Mouse (Mus musculus) embryonic fibroblast, embryonic 13.5 days (primary cell): Measurements from ENCODE around the gene Bpifb9a.

Experiments
- CTCF ChIP-seq: IDR thresholded peaks from 2 replicates; pipeline ENCODE4 v1.5.1; 2011; ENCODE audit warnings: mild to moderate bottlenecking, control low read depth, low read length, moderate library complexity, borderline replicate concordance; ENCODE audit not compliant: insufficient read depth
- POLR2A ChIP-seq: IDR thresholded peaks from 2 replicates; pipeline ENCODE4 v1.6.1; 2011; ENCODE audit warnings: low read depth, mild to moderate bottlenecking, control low read depth, low read length, moderate library complexity

DNA sequence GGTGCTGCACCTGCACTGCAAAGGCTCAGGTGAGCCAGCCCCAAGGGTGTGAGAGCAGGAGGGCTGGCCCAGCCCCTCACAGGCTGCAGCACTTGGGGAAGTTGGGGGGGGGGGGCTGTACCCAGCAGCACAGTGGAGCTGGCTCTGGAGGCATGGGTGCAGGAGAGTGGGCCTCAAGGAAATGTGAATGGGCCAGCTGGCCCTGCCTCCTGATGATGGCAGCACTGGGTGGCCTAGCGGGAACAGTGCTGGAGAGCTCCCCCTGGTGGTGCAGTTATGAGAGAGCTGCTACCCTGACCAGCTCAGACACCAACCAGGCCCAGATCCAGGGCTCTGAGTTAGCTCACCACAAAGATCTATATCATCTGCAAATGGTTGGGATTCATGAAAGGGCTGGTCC, 42.8 kb downstream of the Bpifb9a start:
- TF ChIP-seq CTCF (peak; percentile 88), POLR2A (no peak)
